Mouse (Mus musculus) heart, adult 2 months (tissue): ENCODE data around the gene Ror2. TPM values are rescaled to one million over a fixed set of nuclear protein-coding genes. Genes with fewer than 3 reads are reported as not detected.
A peak's percentile ranks its signal among the peaks of the same experiment; 100 is the strongest.

Experiments
- DNase-seq, 2 experiments: peaks; one replicate each; pipeline ENCODE4 v3.0.0; 2021
- H3K27ac ChIP-seq: fragments of 200-600 bp; 2 replicates; pipeline ENCODE4 v1.8.1; 2022
- H3K27me3 ChIP-seq: fragments of 200-500 bp; 2 replicates; pipeline ENCODE4 v1.6.1; 2012; ENCODE audit warnings: mild to moderate bottlenecking, low read length, inconsistent platforms, mixed read lengths; ENCODE audit not compliant: control insufficient read depth, insufficient read depth
- H3K36me3 ChIP-seq: fragments of 200-500 bp; 2 replicates; pipeline ENCODE4 v1.6.1; 2012; ENCODE audit warnings: low read length, inconsistent platforms; ENCODE audit not compliant: control insufficient read depth, insufficient read depth
- H3K4me1 ChIP-seq: fragments of 200-500 bp; 2 replicates; pipeline ENCODE4 v1.6.1; 2011; ENCODE audit warnings: low read length; ENCODE audit not compliant: control insufficient read depth, insufficient read depth
- H3K4me3 ChIP-seq: fragments of 200-600 bp; 2 replicates; pipeline ENCODE4 v1.8.1; 2022
- H3K79me2 ChIP-seq: fragments of 200-500 bp; replicated peaks from 2 replicates; pipeline ENCODE4 v1.6.1; 2012; ENCODE audit warnings: mild to moderate bottlenecking, inconsistent platforms, low read length, moderate library complexity, mixed read lengths; ENCODE audit not compliant: control insufficient read depth, insufficient read depth
- H3K9ac ChIP-seq: fragments of 200-500 bp; 2 replicates; pipeline ENCODE4 v1.6.1; 2012; ENCODE audit warnings: low read depth, mild to moderate bottlenecking, control low read depth, inconsistent platforms, low read length, mixed read lengths
- CTCF ChIP-seq: fragments of 200-600 bp; IDR thresholded peaks from 2 replicates; pipeline ENCODE4 v1.8.1; 2022; ENCODE audit warnings: antibody characterized with exemption, mild to moderate bottlenecking, moderate library complexity
- EP300 ChIP-seq: fragments of 200-500 bp; IDR thresholded peaks from 2 replicates; pipeline ENCODE4 v1.6.1; 2011; ENCODE audit warnings: low read depth, low read length, control low read depth; ENCODE audit not compliant: insufficient read depth
- POLR2A ChIP-seq: fragments of 200-500 bp; IDR thresholded peaks from 2 replicates; pipeline ENCODE4 v1.6.1; 2011; ENCODE audit warnings: mild to moderate bottlenecking, low read depth, low read length, control low read depth; ENCODE audit not compliant: insufficient read depth
- WGBS: fragments of 180-500 bp; shearing (Covaris S2); methylation state at CpG from one replicate; pipeline ENCODE4 v1.1.7; 2018; 5-methylcytosine and 5-hydroxymethylcytosine counted together
- intact Hi-C: fragments of 180-260 bp; cut with DNase I; formaldehyde crosslinking; loops from one replicate; pipeline ENCODE4 v1.15.1; 2025
- long read RNA-seq: library from polyadenylated mRNA; stranded (forward); transcript quantifications from one replicate; pipeline ENCODE4 v2.0.0, GENCODE M21; 2021
- polyA plus RNA-seq: library from polyadenylated mRNA; depleted of rRNA; stranded (reverse); fragments of >200 nt; gene quantifications from 2 replicates; pipeline ENCODE4 v1.2.3, GENCODE M21; 2012; rRNA removed
- total RNA-seq, 2 experiments: library from RNA; stranded (reverse); gene quantifications; 2 replicates each; pipeline ENCODE4 v1.2.3; 2021

Gene Ror2
- total RNA-seq: 1 to 10 TPM; 1.1 to 1.9 TPM
- 1.5 and 1.6 TPM in 2 replicates for polyA plus RNA-seq
- long read RNA-seq, partial matches to known transcripts: 1 of 2 reads
- long read RNA-seq, other reads (novel, unspliced or antisense): 0 of 2 reads

GRCm38 (mm10) chr13:53285756-53286361 is at the start of gene Ror2:
Gene Ror2, minus strand, starts transcription at chr13:53286124.
- intact Hi-C loops: loop anchor here (2.0 kb wide), 2 partner anchors 23 to 165 kb away; no protein-coding TSS in a partner anchor
- H3K27ac ChIP-seq: peak within 1 kb of the TSS; percentile 43; the same call in 1 of the 2 replicates
- no peaks in the 10 kb centered on the region for H3K79me2 ChIP-seq
- no peaks in the 10 kb centered on the region for H3K36me3 ChIP-seq
- H3K4me1 ChIP-seq: no peaks in the 10 kb centered on the region
- TF ChIP-seq POLR2A: no peak
- TF ChIP-seq CTCF: peak; percentile 71
- TF ChIP-seq EP300: no peak
- under 1% methylated on average over 68 of the region's 68 CpGs for WGBS
- H3K4me3 ChIP-seq: peak within 1 kb of the TSS; percentile 55
- peak; percentile 72 to 75 for DNase-seq
- H3K9ac ChIP-seq: peak within 1 kb of the TSS; percentile 62
- H3K27me3 ChIP-seq: peaks cover 5% of the 10 kb centered on the region; the same call in 1 of the 2 replicates

GRCm38 (mm10) chr13:53333769-53334168 is 47.8 kb upstream of the Ror2 start:
- WGBS: 92% methylated on average over 8 of the region's 8 CpGs
- intact Hi-C loops: no loop called here
- no peaks in the 10 kb centered on the region for H3K36me3 ChIP-seq

GRCm38 (mm10) chr13:53330246-53330645 is 44.3 kb upstream of the Ror2 start:
- no peak overlapping the region for H3K9ac ChIP-seq
- intact Hi-C loops: no loop called here
- no peaks in the 10 kb centered on the region for H3K79me2 ChIP-seq
- H3K27ac ChIP-seq: no peak overlapping the region
- H3K36me3 ChIP-seq: no peaks in the 10 kb centered on the region
- no peak overlapping the region for H3K4me3 ChIP-seq
- TF ChIP-seq POLR2A (no peak), EP300 (no peak), CTCF (no peak)
- no peaks in the 10 kb centered on the region for H3K4me1 ChIP-seq
- 81% methylated on average over 2 of the region's 2 CpGs for WGBS
- no peak for DNase-seq
- H3K27me3 ChIP-seq: no peaks in the 10 kb centered on the region

More at GRCm38 (mm10) chr13:53333769-53334168, 47.8 kb upstream of the Ror2 start:
- TF ChIP-seq EP300 (no peak), POLR2A (no peak), CTCF (no peak)
- Histone ChIP-seq H3K9ac (no peak overlapping the region), H3K4me3 (no peak overlapping the region), H3K4me1 (peaks cover 2% of the 10 kb centered on the region; the same call in 1 of the 2 replicates), H3K27ac (no peak overlapping the region), H3K79me2 (no peaks in the 10 kb centered on the region), H3K27me3 (no peaks in the 10 kb centered on the region)
- no peak for DNase-seq

- Histone ChIP-seq H3K4me3 (no peak overlapping the region), H3K79me2 (no peaks in the 10 kb centered on the region), H3K4me1 (no peaks in the 10 kb centered on the region; the same call in 1 of the 2 replicates), H3K27ac (no peak overlapping the region), H3K36me3 (no peaks in the 10 kb centered on the region), H3K9ac (no peak overlapping the region), H3K27me3 (no peaks in the 10 kb centered on the region)
- DNase-seq: no peak
- 61% methylated on average over 1 of the region's 1 CpGs for WGBS
- no peak for TF ChIP-seq POLR2A
- TF ChIP-seq CTCF: no peak
- TF ChIP-seq EP300: no peak
- intact Hi-C loops: no loop called here
These were observed 39.6 kb upstream of the Ror2 start for GRCm38 (mm10) chr13:53325531-53325930.

GRCm38 (mm10) chr13:53323661-53324060 is 37.7 kb upstream of the Ror2 start:
- Histone ChIP-seq H3K27ac (peak overlapping the region; percentile 14; the same call in 1 of the 2 replicates), H3K27me3 (no peaks in the 10 kb centered on the region), H3K36me3 (no peaks in the 10 kb centered on the region), H3K4me1 (no peaks in the 10 kb centered on the region; the same call in 1 of the 2 replicates), H3K9ac (no peak overlapping the region), H3K4me3 (no peak overlapping the region), H3K79me2 (no peaks in the 10 kb centered on the region)
- TF ChIP-seq POLR2A: no peak
- no peak for TF ChIP-seq CTCF
- no peak for TF ChIP-seq EP300
- intact Hi-C loops: no loop called here
- no peak for DNase-seq
- WGBS: 79% methylated on average over 2 of the region's 2 CpGs

GRCm38 (mm10) chr13:53320899-53321298 is 35.0 kb upstream of the Ror2 start:
- Histone ChIP-seq H3K4me1 (no peaks in the 10 kb centered on the region; the same call in 1 of the 2 replicates), H3K9ac (no peak overlapping the region), H3K36me3 (no peaks in the 10 kb centered on the region), H3K4me3 (no peak overlapping the region), H3K27ac (no peak overlapping the region), H3K27me3 (no peaks in the 10 kb centered on the region), H3K79me2 (no peaks in the 10 kb centered on the region)
- intact Hi-C loops: no loop called here
- no peak for DNase-seq
- 81% methylated on average over 12 of the region's 12 CpGs for WGBS
- TF ChIP-seq CTCF (no peak), EP300 (no peak), POLR2A (no peak)
